Mouse (Mus musculus): ENCODE results near the gene Ehd1.

- TF ChIP-seq MAFK (IDR thresholded peaks at IDR 0.05; ENCODE audit: insufficient read depth, low read depth, low read length) (no peak), HCFC1 (IDR thresholded peaks at IDR 0.05; ENCODE audit: borderline replicate concordance, insufficient read depth, low read length) (no peak), ZNF384 (IDR thresholded peaks at IDR 0.05; ENCODE audit: low read depth, low read length) (no peak)
These were observed 29.1 kb downstream of the Ehd1 start for GRCm38 (mm10) chr19:6305517-6306115.
